Mouse (Mus musculus) erythroblast, adult 5-6 weeks (primary cell): Measurements from ENCODE around the gene Snx30. TPM values are rescaled to one million over a fixed set of nuclear protein-coding genes. Genes with fewer than 3 reads are reported as not detected.
"Not testable (repeated sequence)": the region's sequence is repeated elsewhere in the genome, so short reads cannot be mapped to it uniquely, and the experiment has no call there.

ENCODE experiments used
- ATAC-seq: replicated peaks from 2 replicates; pipeline ENCODE4 v1.8.0; 2016; ENCODE audit warnings: moderate number of reproducible peaks, mild to moderate bottlenecking, moderate TSS enrichment, inconsistent platforms; ENCODE audit not compliant: poor library complexity, low FRiP score, severe bottlenecking
- total RNA-seq, 2 experiments: library from RNA; stranded (forward) in 1 of 2; stranded (reverse) in 1 of 2; fragments of 150-400 nt in 1 of 2; fragments of 200-764, 138-1000 nt in 1 of 2; gene quantifications; 2 replicates each; pipeline versions ENCODE4 v1.2.3 to v1.2.4; 2015 to 2017; ENCODE audit warnings: low replicate concordance in 2 of 2

Snx30 gene
- total RNA-seq, 2 experiments from 2014 or later = 2.1 to 3.7 TPM

DNA sequence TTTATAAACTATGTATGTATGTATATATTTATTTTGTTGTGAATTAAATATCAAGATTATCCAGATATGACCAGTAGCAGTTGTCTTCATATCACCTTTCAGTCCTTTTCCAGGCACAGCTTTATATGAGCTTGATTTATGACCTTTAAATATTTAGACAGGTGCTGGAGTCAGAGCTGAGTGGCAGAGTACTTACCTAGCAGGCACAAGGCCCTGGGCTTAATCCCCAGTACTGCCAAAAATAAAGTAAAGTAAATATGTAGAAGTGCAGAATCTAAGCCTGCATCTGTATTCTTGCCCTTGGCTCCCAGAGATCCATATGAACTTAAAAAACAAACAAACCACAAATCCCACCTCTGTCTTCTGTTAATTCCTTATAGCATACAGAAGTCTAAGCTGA is 16.6 kb upstream of the Snx30 start:
- no peak for ATAC-seq

- ATAC-seq = not testable (repeated sequence)
Observed at GRCm38 (mm10) chr4:59793626-59794025, 12.0 kb upstream of the Snx30 start.

DNA sequence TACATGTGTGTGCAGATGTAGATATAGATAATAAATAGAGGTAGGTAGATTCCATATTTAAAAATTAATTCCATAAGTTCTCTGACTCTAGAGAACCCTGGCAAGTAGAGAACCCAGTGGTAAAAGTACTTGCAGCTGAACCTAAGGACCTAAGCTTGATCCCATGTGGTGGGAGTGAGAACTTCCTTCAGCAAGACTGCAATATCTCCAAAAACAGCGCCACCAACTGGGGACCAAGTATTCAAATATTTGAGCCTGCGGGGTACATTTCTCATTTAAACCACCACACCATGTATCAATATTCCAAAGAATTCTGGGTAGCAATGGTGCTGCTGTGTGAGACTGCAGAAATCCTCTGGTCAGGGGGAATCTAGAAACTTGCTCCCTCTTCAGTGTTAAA is 11.5 kb upstream of the Snx30 start:
- no peak for ATAC-seq

GRCm38 (mm10) chr4:59795788-59796455 is 9.7 kb upstream of the Snx30 start:
- no peak for ATAC-seq

- no peak for ATAC-seq
Observed at GRCm38 (mm10) chr4:59800181-59800580, 5.5 kb upstream of the Snx30 start.

DNA sequence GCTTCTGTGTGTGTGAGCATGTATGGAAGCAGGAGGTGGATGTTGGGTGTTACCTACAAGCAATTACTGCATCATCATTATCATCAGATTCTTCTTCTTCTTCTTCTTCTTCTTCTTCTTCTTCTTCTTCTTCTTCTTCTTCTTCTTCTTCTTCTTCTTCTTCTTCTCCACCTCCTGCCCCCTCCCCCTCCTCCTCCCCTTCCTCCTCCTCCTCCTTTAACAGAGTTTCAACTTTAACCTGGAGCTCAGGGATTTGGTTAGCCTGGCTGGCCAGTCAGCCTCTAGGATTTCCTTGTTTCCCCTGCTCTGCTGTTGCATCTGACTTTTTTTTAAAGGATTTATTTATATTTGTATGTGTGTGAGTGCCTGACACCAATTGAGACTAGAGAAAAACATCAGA is 4.2 kb upstream of the Snx30 start, which contains the start of gene Inip:
Gene Inip, minus strand, starts transcription at position 101 of the 400 bp plus-strand sequence.
- no peak for ATAC-seq

DNA sequence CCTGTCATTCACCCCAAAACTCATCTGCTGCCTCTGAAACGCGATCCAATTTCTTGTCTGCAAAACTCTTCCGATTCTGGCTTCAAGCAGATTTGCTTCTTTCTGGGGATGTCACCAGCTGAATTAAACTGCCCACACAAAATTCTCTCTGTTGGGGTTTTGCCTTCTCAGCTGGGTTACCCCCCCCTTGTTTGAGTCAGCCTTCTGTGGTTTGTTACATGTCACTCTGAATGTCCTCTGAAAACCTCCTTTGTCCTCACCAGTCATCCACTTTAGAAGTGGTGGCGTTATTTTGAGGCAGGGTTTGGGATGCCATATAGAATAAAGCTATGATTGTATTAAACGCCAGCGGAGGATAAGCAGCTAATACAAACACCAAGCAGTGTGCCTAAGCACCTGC is 3.5 kb upstream of the Snx30 start:
- ATAC-seq = no peak

GRCm38 (mm10) chr4:59802792-59803191 is 2.8 kb upstream of the Snx30 start:
- ATAC-seq = peak; percentile 50; the same call in 1 of the 2 replicates

DNA sequence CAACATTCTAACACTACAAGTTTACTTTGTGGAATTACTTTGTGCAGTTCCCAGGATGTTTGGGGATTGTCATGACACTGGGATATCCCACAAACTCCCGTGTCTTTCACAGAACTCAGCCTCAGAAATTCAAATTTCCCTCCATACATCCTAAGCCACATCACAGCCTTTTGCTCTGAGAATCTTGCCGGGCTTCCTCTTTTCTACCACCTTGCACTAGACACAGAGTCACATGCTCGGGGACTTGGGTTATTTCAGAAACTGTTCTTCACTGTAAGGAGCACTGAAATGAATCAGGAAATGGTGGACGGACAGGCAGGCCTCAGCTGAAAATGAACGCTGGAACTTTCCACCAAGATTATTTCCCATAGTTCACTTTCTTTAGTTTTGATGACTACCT is 2.3 kb upstream of the Snx30 start:
- no peak for ATAC-seq

GRCm38 (mm10) chr4:59804754-59805153 is 886 bp upstream of the Snx30 start:
- no peak for ATAC-seq

- ATAC-seq = 0 out of 2 replicates have a peak, but pooled peaks have one; percentile 6
Observed at GRCm38 (mm10) chr4:59805968-59806878, 583 bp downstream of the Snx30 start.

GRCm38 (mm10) chr4:59806879-59807195 is 1.2 kb downstream of the Snx30 start:
- ATAC-seq = no peak

DNA sequence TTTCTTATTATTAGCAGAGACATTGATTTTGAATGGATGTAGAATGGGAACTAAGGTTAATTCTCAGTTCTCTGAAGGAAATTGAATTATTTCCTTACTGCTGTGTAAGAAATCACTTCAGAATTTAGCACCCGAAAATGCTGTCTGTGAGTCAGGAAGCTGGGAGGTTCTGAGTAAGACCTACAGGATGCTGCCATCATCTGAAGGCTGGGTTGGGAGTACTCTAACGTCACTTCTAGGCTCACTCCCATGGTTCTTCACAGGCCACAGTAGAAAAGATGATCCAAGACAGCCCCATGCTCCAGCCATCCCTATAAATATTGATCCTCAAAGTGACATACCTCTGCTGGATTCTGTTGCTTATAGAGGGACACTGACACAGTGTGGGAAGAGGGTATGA is 1.9 kb downstream of the Snx30 start:
- no peak for ATAC-seq

- no peak for ATAC-seq
Observed at GRCm38 (mm10) chr4:59808396-59808795, 2.8 kb downstream of the Snx30 start.

DNA sequence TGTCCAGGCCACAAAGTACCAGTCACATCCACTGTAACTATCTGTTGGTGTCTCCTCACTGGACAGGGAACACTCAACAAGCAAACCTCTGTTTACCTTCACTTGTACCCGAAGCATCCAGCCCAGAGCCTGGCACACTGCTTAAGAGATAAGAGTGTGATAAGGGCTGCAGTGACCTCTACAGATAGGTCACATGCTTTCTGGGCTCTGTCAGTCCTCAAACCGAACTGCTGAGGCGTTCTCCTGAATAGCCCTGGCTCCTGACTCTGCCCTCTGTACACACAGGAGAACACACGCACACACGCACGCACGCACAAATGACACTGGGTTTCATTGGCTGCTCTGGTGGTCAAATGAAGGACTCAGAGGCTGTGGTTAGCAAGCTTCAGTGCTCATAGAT is 8.5 kb downstream of the Snx30 start:
- ATAC-seq = 0 out of 2 replicates have a peak, but pooled peaks have one; percentile 50

DNA sequence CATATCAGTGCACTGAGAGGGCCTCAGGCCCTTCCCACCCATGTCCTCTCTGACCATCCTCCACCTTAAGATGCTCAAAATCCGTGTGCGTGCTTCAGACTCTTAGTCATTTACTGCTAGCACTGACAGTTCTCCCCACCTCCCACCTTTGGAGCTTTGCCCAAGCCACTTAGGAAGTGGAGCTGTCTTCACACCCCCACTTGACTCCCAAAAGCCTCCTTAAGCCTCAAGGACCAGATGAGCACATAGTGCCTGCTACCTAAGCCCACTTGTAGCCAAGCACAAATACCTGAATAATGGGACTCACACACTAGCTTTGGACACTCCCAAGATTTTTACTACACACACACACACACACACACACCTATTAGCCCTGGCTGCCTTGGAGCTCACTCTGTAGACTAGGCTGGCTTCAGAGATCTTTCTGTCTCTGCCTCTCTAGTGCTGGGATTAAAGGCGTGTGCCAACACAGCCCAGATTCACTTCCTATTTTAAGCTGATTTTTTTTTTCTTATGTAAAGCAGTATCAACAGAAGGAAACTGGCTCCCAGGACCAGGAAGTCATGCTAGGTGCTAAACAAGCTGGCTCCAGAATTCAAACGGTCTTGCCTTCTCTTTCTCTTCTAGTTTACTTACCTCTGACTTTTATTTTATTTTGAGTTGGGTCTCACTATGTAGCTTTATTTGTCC is 9.6 kb downstream of the Snx30 start:
- no peak for ATAC-seq

- ATAC-seq = no peak
Observed at GRCm38 (mm10) chr4:59816016-59816415, 10.4 kb downstream of the Snx30 start.

DNA sequence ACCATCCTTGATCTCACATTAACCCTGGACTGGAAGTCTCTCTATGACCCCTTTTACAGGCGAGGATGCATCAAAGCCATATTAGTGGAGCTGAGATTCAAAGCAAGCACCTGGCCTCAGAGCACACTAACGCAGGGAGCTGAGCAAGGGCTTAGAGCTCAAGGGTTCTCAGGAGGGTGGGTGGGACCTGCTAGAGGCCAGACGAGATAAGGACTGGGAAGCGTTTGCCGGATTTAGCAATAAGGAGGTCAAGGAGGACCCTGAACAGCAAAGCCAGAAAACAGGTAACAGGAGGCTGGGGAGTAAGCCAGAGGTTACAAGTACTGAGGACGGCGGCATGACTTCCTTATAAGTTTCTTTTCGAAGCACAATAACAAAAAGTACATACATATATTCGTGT is 10.8 kb downstream of the Snx30 start:
- no peak for ATAC-seq

- no peak for ATAC-seq
Observed at GRCm38 (mm10) chr4:59817790-59818189, 12.2 kb downstream of the Snx30 start.

DNA sequence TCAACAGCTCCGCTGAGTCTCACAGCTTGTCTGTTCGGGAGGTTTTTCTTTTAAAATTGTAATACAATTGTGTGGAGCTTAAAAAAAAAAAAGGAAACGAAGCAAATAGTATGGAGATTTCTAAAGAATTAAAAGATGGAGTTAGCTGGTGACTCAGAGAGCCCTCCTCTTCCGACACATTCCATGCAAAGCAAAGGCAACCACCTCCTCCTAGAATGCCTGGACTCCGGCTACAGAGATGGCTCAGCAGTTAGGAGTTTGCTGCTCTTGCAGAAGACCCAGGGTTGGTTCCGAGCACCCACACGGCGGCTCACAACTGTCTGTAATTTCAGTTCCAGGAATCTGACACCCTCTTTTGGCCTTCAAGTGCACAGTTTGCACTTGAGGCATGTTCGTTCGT is 12.9 kb downstream of the Snx30 start:
- no peak for ATAC-seq

- no peak for ATAC-seq
Observed at GRCm38 (mm10) chr4:59819054-59819472, 13.4 kb downstream of the Snx30 start.
